Comparison of ENCODE assay signal across 21 mouse cellular contexts in genomic region chr2:155442916-155443315, GRCm38 (mm10).
"Had no signal": no experiment of that assay in that cellular context is flagged by ENCODE, and none has a peak within 500 bp of the region (broad histone marks: within the 10 kb centered on the region; RNA-seq: fewer than 3 reads in every experiment).

No protein-coding gene starts in this region.

- H3K4me2 ChIP-seq: heart, embryonic 12.5 days; hindbrain, embryonic 13.5 days; hindbrain, embryonic 15.5 days; limb, embryonic 12.5 days; liver, embryonic 13.5 days; liver, embryonic 15.5 days had no signal

- H3K27ac ChIP-seq: heart, embryonic 10.5 days; hindbrain, embryonic 13.5 days; hindbrain, embryonic 15.5 days; hindbrain, postnatal 0 days; layer of hippocampus, adult 2 months; left cerebral cortex, adult 2 months; limb, embryonic 10.5 days; limb, embryonic 12.5 days; liver, embryonic 13.5 days; liver, embryonic 15.5 days had no signal

- H3K9ac ChIP-seq: heart, embryonic 12.5 days; hindbrain, embryonic 13.5 days; hindbrain, embryonic 15.5 days; limb, embryonic 12.5 days; liver, embryonic 13.5 days; liver, embryonic 15.5 days had no signal

- DNase-seq: gastrocnemius, postnatal 25 days; heart, adult 18-20 months; heart, postnatal 14 days; heart, postnatal 36 days; kidney, adult 11 months; kidney, adult 8-10 months; kidney, postnatal 10 days; kidney, postnatal 36 days; liver; liver, embryonic 13.5 days had no signal

- H3K9me3 ChIP-seq: heart, embryonic 10.5 days; heart, embryonic 12.5 days; hindbrain, embryonic 13.5 days; hindbrain, embryonic 15.5 days; limb, embryonic 10.5 days; limb, embryonic 12.5 days; liver, embryonic 13.5 days; liver, embryonic 15.5 days had no signal

- H3K4me3 ChIP-seq: heart, embryonic 10.5 days; heart, embryonic 12.5 days; hindbrain, embryonic 13.5 days; hindbrain, embryonic 15.5 days; layer of hippocampus, adult 2 months; left cerebral cortex, adult 2 months; limb, embryonic 10.5 days; limb, embryonic 12.5 days; liver, embryonic 13.5 days; liver, embryonic 15.5 days had no signal

- ATAC-seq: hindbrain, postnatal 0 days; intestine, embryonic 16.5 days had no signal

- H3K27me3 ChIP-seq: heart, embryonic 12.5 days; hindbrain, embryonic 13.5 days; hindbrain, embryonic 15.5 days; limb, embryonic 12.5 days; liver, embryonic 13.5 days; liver, embryonic 15.5 days had no signal

- H3K4me1 ChIP-seq: heart, embryonic 10.5 days; limb, embryonic 10.5 days; liver, embryonic 13.5 days; liver, embryonic 15.5 days had no signal
